Mouse (Mus musculus) cortical plate, adult 2 months (tissue): Measurements from ENCODE around the gene Mrps27. TPM values are rescaled to one million over a fixed set of nuclear protein-coding genes. Genes with fewer than 3 reads are reported as not detected.
"Not testable (repeated sequence)": the region's sequence is repeated elsewhere in the genome, so short reads cannot be mapped to it uniquely, and the experiment has no call there.

Source experiments
- H3K27ac ChIP-seq: fragments of 200-500 bp; 2 replicates; pipeline ENCODE4 v1.5.1; 2012; ENCODE audit warnings: low read length, control low read depth, inconsistent platforms; ENCODE audit not compliant: insufficient read depth
- H3K4me1 ChIP-seq: fragments of 200-500 bp; 2 replicates; pipeline ENCODE4 v1.6.1; 2011; ENCODE audit warnings: low read length; ENCODE audit not compliant: control insufficient read depth, insufficient read depth
- H3K4me3 ChIP-seq: fragments of 200-500 bp; 2 replicates; pipeline ENCODE4 v1.5.1; 2011; ENCODE audit warnings: mild to moderate bottlenecking, low read length, control low read depth; ENCODE audit not compliant: insufficient read depth
- CTCF ChIP-seq: fragments of 200-500 bp; IDR thresholded peaks from 2 replicates; pipeline ENCODE4 v1.5.1; 2011; ENCODE audit warnings: mild to moderate bottlenecking, control low read depth, low read length; ENCODE audit not compliant: insufficient read depth; ENCODE audit errors: extremely low read depth
- POLR2A ChIP-seq: fragments of 200-500 bp; IDR thresholded peaks from 2 replicates; pipeline ENCODE4 v1.6.1; 2011; ENCODE audit warnings: mild to moderate bottlenecking, low read length, control low read depth; ENCODE audit not compliant: insufficient read depth; ENCODE audit errors: extremely low read depth
- polyA plus RNA-seq: library from polyadenylated mRNA; depleted of rRNA; stranded (reverse); fragments of >200 nt; gene quantifications from 2 replicates; pipeline ENCODE4 v1.2.3, GENCODE M21; 2012

Mrps27 gene
- polyA plus RNA-seq, 1 experiment: 32.2 TPM

DNA sequence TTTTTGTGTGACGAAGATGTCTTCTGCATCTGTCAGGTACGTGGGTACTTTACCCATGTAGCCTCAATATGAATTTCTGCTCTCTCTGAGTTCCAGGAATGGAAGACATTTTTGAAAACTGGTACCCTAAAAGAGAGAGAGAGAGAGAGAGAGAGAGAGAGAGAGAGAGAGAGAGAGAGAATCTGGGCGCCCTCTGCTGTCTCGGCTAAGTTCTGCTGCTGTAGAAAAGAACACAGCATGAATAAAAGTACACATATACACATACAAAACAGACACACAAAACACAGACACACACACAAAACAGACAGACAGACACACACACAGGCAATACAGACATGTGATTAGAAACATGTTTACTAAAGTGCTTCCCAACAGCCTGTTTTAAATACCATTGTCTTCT, 27.5 kb upstream of the Mrps27 start:
- Histone ChIP-seq H3K4me3 (no peak overlapping the region), H3K27ac (no peak overlapping the region), H3K4me1 (no peaks in the 10 kb centered on the region)
- TF ChIP-seq CTCF (peak; percentile 49), POLR2A (no peak)

DNA sequence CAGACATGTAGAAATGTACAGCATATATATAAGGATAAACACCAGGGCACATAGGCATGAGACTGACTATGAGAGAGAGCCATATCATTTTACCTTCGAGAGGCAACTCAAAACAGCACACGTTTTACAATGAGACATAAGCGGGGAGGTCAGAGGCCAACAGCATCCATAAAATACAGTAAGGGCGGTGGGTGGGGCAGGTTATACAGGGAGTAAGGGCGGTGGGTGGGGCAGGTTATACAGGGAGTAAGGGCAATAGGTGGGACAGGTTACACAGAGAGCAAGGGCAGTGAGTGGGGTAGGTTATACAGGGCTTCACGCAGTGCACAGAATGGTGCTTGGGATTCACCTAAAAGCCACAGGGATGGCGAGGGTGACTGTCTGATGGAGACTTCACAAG, 24.1 kb upstream of the Mrps27 start:
- H3K4me3 ChIP-seq: no peak overlapping the region
- no peak for TF ChIP-seq POLR2A
- TF ChIP-seq CTCF: no peak
- H3K4me1 ChIP-seq: peaks cover 1% of the 10 kb centered on the region; the same call in 1 of the 2 replicates

DNA sequence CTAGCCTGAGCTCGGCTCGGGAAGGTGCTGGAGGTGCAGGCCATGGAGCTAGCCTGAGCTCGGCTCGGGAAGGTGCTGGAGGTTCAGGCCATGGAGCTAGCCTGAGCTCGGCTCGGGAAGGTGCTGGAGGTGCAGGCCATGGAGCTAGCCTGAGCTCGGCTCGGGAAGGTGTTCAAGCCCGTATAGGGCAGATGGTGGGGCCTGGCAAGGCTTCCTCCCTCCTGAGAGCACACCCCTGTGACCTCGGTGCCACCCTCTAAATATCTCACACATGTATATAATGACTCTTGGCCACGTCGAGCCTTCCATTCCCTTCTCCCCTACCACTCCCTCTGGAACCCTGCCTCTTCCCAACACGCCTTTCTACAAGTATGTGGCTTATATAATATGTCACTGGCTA, 21.7 kb upstream of the Mrps27 start:
- not testable (repeated sequence) for H3K27ac ChIP-seq, H3K4me3 ChIP-seq, H3K4me1 ChIP-seq

More for the DNA sequence above, 24.1 kb upstream of the Mrps27 start:
- H3K27ac ChIP-seq: no peak overlapping the region

DNA sequence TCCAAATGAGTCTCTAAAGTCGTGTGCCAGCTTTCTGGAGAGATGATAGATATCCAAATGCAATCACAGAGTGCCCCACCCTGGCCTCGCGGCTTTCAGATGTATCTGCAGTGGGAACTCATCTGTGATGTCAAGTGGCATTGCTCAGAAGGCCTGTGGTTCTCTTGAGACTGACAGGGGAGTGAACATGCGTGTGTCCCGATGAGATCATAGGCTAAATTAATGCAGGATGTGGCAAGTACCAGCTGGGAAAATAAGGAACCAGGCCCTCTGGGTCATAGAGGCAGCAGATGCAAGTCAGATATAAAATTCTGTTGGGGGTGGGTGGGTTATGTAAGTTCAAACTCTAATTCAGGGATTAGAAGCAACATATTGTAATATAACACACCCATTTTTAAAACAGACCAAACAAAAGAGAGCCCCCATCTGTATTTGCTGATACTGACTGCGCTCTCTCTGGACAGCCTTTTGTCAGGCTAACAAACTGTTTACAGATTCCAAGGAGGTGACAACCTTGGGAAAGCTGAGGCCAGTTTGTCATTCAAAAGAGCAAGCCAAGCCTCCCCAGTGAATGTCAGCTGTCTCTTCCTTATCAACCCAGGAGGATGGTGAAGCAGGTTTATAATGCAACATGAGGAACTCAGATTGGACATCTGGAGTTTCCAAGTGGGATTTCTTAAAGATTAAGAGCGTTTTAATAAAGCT, 20.8 kb upstream of the Mrps27 start:
- no peak overlapping the region for H3K27ac ChIP-seq
- H3K4me3 ChIP-seq: no peak overlapping the region
- TF ChIP-seq CTCF (no peak), POLR2A (no peak)
- peaks cover 1% of the 10 kb centered on the region; the same call in 1 of the 2 replicates for H3K4me1 ChIP-seq

DNA sequence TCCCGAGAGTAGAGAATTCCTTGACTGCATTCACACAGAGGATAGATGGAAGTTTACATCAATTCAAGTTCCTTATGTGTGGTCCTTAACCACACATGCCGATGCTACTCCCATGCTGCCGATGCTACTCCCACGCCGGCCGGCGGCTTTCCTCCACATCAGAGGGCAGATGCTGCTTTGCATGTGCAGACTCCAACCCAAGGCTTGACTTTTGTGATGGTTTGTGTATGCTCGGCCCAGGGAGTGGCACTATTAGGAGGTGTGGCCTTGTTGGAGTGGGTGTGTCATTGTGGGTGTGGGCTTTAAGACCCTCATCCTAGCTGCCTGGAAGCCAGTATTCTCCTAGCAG, 20.3 kb upstream of the Mrps27 start:
- H3K4me3 ChIP-seq, H3K27ac ChIP-seq, H3K4me1 ChIP-seq: not testable (repeated sequence)

DNA sequence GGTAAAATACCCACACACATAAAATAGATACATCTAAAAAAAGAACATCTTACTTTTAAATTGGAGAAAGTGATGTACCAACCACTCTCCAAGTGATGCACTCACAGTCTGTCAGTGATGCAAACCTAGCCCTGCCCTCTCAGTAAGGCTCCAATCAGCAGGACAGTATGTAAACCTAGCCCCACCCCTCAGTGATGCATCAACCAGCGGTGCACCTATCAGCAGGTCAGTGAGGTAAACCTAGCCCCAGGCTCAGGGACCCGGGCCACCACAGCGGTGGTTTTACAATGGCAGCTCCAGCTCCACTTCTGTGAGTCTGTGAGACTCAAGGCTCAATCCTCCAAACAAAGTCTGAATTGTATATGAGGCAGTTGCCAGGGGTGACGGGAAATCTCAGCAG, 13.3 kb upstream of the Mrps27 start:
- Histone ChIP-seq H3K27ac (no peak overlapping the region), H3K4me3 (no peak overlapping the region)
- no peak for TF ChIP-seq CTCF
- TF ChIP-seq POLR2A: no peak

DNA sequence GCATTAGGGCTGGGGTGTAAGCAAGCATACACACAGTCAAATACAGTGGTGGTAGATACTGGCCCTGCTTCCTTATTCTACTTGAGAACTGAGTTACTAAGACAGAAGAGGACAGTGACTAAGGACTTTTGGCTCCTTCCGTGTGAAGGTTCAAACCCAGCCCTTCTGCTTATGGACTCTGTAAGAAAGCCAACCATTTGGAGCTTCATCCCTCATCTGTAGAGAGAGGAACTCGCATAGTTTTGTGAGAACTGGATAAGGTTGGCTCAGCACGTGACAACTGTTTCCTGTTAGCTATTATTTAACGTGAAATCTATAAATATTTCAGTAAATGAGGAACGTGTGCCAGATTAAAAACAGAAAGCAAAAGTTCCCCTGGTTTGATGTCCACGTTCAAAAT, 7.1 kb upstream of the Mrps27 start:
- H3K27ac ChIP-seq: no peak overlapping the region
- TF ChIP-seq POLR2A: no peak
- no peak for TF ChIP-seq CTCF
- no peaks in the 10 kb centered on the region for H3K4me1 ChIP-seq
- H3K4me3 ChIP-seq: no peak overlapping the region

More for the DNA sequence above, 13.3 kb upstream of the Mrps27 start:
- H3K4me1 ChIP-seq: no peaks in the 10 kb centered on the region; the same call in 1 of the 2 replicates

DNA sequence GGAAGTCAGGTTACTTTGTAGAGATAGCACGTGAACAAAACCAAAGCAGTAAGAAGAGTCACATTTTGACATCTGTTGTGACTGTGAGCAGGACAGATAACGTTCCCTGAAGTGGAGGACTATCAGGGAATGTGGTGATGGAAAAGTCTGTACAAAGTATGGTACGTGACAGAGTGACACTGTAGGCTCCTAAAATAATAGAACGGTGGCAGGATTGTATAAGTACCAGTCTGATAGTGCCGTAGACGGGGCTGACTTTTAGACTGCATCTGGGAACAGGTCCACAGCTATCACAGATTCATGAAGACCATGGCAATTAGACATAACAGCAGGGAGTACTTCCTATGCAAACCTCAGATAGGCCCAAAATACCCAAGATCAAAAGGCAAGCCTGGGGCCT, 3.1 kb upstream of the Mrps27 start:
- TF ChIP-seq CTCF: no peak
- TF ChIP-seq POLR2A: no peak
- Histone ChIP-seq H3K4me1 (peaks cover 3% of the 10 kb centered on the region; the same call in 1 of the 2 replicates), H3K4me3 (no peak overlapping the region), H3K27ac (no peak overlapping the region)

DNA sequence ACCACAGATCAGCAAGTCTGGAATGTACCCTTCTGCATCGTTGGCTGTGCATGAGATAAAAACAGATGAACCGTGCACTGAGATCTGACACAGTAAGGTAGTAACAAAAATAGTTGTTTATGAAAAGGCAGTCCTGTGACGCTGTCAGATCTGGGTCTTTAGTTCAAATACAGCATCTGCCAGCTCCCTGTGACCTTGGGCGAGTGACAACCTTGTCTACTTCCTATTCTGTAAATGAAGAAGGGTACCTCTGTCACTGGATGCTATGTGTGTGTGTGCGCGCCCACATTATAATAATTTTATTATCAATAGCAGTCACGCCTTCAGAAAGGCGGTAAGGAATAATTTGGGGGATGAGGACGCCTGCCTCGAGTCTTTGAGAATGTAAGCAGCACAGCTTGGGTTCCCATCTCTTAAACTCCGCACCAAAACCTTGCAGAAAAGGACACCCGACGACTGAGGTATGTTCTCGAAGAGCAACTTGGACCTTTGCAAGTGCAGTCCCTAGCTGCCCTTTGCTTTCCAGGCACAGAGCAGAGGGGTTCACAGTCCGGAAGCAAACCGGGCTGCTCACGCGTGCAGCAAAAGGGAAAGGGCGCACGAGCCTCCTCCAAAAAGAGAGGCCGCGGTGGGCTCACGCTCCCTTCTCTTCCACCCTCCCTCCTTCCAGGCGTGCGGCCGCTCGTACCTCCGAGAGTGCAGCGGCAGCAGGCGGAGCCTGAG, 549 bp upstream of the Mrps27 start:
- H3K27ac ChIP-seq: peak overlapping the region; percentile 60
- peaks cover 3% of the 10 kb centered on the region; the same call in 1 of the 2 replicates for H3K4me1 ChIP-seq
- TF ChIP-seq POLR2A (no peak), CTCF (no peak)
- peak overlapping the region; percentile 85 for H3K4me3 ChIP-seq

DNA sequence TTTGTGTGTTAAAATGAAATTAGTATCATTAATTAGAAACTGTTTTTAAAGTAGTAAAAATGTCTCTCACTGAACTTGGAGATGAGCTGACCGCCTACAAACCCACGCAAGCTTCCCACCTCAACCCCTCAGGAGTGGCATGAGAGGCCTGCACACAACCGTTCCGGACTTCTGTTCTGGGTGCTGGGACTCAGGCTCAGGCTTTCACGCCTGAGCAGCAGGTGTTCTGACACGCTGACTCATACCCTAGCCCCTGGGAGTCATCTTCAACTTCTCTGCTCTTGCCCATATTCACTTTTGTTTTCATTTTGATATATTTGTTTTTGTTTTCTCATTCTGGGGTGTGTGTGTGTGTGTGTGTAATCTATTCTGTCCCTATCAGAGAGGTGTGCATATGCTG, 5.4 kb downstream of the Mrps27 start:
- no peaks in the 10 kb centered on the region for H3K4me1 ChIP-seq
- TF ChIP-seq POLR2A: no peak
- no peak for TF ChIP-seq CTCF

More for the DNA sequence above, 5.4 kb downstream of the Mrps27 start:
- Histone ChIP-seq H3K4me3 (no peak overlapping the region), H3K27ac (no peak overlapping the region)
